Mouse (Mus musculus) c-Kit-positive CD71-positive TER-119-positive erythroid progenitor cells, embryonic 14.5 days (primary cell): Measurements from ENCODE around the gene Csrp3.

Experiments used
- DNase-seq: peaks from one replicate; pipeline ENCODE4 v3.0.0-alpha.2; 2013; ENCODE audit warnings: low spot score

Csrp3 gene

DNA sequence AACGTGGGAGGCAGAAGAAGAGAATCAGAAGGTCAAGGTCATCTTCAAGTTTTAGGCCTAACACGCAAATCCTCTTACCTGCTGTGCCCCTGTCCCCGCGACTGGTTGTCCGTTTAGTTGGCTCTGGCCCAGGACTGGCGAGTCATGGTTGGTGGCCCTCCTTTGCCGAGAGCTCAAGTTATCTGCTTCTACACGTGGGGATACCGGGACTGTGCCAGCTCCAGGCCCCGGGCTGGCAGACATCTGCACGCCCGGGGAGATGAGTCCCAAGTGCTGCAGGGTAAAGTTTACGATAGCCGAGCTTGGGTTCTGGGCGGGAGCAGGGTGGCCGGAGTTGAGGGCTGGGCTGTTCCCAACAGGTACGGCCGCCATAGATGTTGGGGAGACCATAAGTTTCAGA lies 19.7 kb upstream of the Csrp3 start:
- DNase-seq = no peak

DNA sequence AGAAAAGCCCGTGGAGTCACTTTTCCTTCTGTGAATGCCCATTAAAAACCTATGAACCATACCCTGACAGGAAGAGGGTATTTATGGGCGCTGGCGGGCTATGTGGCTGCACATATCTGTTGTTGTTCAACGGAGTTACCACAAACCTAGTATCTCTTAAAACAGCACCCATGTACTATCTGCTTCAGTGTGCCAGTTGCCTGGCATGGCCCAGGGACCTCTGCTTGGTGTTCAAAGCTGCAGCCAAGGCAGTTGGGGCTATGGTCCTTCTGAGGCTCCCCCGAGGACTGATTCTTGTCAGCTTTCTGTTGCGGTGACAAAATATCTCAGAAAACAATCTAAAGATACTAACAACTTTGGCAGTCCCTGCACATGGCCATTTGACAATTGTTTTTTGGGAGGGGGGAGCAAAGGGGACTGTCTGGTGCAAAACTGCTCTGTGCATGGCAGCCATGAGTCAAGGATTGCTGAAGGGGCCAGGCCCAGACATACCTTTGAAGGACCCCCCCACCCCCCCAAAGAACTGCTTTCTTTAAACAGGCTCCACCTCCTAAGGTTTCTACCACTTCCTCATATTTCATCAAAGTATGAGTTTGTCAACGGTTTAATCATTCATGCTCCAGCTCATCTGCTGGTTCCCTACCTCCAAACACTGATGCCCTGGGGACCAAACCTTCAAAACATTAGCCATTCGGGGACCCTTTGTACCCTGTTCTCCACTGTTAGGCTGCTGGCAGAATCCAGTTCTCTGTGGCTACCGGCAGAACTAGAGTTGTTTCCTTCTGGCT lies 17.0 kb upstream of the Csrp3 start:
- no peak for DNase-seq

DNA sequence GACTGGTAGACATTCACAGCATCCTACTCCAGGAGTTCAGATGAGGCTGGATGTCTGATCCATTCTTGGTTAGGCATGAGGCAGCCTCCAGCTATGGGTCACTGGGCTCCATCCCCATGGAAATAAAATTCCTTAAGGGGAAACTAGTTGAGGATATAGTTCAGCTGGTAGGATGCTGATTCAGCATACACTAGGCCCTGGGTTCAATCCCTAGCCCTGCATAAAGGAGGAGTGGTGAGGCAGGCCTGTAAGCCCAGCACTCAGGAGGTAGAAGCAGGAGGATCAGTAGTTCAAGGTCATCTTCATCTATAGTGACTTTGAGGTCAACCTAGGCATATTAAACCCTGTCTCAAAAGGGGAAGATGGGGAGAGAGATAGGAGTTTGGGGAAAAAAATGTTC lies 16.4 kb upstream of the Csrp3 start:
- no peak for DNase-seq

DNA sequence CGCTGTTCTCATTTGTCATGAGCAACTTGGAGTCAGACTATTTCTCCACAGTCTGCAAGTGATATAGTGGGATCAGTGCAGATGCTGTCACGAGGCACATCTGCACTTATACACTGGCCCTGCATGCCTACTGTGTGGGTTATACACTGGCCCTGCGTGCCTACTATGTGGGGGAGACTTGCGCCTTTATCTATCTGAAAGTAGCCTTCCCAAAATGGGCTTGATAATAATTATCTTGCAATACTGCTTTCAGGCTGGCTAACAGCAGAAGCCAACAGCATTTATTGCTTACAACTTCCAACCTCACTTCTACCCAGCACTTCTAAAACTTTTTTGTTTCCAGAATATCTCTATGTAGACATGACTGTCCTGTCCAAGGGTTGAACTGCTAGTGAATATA lies 14.0 kb upstream of the Csrp3 start:
- DNase-seq = no peak

DNA sequence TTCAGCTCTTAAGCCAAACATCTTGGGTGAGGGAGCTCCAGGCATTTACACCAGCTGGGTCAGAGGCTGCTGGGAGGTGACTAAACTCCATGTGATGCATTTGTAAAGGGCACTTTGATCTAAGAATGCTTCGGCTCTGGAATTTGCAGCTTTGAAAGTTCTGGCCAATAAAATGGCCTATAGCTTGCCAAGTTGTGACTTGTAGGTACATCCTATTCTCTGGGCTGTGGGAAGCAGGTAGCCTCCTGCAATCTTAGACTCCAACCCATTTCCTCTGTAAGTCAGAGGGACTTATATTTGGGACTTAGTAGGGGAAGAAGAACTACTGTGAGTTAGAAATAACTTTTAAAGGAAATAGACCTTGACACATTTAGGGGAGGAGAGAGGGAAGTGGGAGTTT lies 13.1 kb upstream of the Csrp3 start:
- no peak for DNase-seq

DNA sequence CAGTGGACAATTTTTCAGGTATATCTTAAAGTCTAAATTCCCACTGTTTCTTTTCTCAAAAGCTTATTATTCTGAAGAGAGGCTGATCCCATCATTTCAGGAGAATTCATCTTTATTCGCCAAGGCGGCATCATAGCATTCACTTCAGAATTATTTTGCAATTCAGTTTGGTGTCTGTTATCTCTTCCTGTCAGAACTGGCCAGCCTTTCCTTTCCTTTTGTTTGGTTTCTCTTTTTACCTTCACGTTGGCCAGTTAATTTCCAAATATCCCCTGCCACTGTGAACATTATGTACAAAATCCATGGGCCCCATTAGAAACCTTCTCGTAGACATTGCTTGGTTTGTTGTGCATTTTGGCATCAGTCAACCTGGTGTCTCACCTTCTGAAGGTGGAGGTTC lies 11.5 kb upstream of the Csrp3 start:
- DNase-seq = no peak

DNA sequence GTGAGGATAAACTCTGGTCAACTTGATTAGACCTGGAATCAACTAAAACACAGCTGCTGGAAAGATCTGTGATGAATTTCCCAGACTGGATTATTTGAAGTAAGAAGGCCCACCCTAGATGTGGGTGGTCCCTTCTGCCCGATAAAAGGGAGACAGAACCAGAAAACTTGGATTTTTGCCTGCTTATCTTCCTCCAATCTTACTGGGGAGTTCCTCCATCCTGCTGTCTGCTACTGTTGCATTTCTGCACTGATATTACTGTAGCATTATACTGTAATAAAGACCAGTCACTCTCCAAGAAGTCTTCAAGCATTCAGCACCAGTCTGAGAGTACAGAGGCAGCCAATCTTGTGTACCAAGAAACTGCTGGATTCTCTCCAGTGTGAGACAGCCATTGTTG lies 10.4 kb upstream of the Csrp3 start:
- DNase-seq = no peak

DNA sequence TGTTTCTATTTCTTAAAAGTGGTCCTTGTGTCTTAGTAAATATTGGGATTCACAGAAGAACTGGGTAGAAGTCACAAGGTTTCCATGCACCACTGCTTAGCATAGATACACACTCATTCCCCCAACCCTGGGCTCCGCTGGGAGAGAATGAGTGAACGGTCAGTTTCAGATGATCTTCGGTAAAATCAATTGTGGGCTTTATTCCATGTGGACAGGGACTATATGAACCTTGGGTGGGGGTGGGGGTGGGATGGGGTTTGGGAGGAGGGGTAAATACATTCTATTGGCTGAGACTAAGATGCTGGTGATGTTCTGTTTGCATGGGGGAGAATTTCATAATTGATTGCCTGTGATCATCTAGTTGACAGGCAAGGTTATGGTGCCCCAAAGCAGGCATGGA lies 7.6 kb upstream of the Csrp3 start:
- DNase-seq = no peak

DNA sequence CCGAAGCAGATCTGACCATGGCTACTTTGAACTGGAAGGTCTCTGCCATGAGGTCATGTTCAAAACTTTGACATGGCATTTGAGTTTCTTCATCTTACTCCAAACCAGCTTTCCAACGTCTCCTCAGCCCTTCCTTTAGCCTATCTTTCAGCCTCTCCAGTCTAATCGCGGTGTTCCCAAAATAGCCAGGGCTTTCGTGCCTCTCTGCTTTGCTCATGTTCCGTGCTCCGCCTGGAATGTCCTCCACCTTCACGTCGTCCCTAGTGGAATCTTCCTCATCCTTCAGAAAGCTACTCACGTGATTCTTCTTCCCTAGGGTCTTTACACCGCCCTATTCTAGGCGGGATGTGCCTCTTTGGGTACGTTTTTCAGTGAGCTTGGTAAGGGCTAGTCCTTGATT lies 5.7 kb upstream of the Csrp3 start:
- no peak for DNase-seq

DNA sequence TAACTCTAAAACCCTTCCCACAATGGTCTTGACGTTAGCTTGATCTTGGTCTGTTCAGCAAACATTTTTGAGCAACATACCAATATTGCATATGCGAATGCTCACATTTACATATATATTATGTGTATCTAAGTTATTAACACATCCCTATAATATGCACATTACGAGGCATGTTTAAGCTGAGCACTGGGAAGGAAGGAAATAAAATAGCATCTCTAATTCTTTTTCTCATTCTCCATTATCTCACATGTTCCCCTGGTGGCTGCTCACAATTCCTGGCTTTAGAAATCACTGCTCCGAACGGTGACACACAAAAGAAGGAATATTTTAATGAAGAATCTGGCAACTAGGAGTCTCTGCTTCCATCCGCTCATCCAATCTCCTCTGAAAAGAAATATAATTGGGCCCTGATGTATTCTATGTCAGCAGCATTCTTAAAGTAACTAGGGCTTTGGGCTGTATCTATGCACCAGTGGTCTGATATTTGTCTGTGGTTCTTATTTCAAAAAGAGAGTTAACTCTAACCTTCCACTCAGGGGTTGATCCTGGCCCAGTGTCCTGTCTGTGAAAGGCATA lies 3.8 kb upstream of the Csrp3 start:
- no peak for DNase-seq

DNA sequence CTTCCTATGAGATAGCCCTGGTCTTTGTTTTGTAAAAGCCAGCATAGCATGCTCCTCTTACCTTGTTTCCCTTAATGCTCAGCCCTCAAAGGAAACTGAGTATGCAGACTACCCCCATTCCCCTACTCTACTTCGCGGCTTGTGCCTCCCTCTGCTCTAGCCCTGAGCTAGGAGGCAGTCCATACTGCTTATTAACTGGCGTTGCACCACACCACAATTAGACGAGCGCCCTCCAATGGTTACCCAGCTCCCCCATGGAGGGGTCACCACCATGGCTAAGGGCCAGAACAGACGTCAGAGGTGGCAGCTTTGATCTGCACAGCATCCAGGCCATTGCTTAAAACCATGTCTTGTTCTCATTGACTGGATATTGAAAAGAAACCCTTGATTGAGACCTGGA lies 1.1 kb downstream of the Csrp3 start:
- DNase-seq = no peak

DNA sequence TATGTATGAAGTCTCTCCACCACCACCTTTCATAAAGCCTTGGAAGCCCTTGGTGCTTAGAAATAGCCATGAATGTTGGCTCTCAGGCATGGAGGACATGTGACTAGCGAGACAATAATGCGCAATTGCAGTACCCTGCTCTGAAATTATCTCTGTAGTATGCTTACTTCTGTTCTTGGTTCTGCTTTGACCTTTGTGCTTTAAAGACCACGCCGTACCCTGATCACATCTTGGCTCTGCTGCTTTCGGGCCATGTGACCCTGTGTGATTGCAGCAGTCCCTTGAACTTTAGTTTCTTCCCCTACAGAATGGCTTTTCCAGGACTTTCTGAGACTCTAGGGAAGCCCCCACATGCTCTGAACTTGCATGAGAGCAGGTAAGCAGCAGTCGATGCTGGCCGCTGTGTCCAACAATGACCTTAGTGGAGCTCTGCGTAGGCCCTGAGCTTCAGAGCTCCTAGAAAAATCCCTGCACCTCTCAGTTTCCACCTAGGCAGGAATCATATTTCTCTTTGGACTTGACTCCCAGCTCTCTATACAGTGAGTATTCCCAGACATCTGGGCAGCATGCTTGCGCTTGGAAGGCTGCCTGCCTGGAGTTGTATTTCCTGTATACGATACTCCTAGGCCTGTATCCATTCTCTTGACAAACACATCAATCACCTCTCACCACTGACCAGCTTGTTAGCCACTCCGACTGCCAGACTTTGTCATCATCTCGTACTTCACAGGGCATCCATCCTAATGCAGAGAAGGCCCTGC lies 2.4 kb downstream of the Csrp3 start:
- no peak for DNase-seq

DNA sequence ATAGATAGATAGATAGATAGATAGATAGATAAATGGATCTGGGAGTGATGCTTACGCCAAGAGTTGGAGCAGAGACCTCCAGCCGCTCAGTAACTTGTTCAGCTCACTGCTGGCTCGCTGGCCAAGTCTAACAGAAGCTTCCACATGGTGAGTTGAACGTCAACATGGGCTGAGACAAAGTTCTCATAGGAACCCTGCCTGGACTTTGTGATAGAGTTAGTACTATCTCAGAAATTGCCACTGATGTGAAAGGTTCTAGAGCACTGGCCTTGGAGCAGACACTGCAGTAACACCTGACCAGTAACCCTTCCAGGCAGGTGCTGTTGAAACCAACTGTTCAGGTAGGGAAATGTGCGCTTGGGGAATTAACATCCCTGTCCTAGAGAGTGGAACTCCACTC lies 4.3 kb downstream of the Csrp3 start:
- no peak for DNase-seq

DNA sequence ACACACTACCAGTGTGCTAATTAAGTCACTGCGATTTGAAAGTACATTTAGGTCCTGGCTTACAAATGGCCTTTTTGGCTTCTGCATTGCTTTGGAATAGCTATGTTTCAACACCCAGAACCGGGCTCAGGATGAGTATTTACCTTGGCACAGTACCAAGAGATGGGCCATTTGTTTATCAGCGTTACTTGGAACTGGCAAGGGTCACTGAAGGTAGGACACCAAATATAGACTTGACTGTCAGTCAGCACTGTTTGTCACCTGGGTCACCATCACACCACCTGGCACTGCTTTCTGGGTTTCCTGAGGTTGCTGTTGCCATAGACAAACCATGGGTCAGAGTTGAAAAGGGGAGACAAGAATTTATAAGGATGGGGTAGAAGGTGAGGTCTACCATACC lies 5.5 kb downstream of the Csrp3 start:
- DNase-seq = no peak

DNA sequence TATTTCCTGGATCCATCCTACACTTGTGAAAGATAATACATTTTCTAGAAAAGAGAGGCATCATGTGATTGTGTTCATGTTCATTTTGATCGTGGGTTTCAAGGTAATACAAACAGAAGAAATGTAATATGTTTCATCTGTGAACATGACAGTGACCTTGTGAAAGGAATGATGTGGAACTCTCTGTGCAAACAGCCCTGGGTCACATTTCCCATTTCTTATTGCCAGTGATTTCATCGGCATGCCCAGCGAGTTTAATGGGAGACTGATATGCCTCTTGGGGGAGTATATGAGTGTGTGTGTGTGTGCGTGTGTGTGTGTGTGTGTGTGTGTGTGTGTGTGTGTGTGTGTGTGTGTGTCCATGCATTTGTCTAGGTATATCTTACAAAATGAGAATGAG lies 6.3 kb downstream of the Csrp3 start:
- no peak for DNase-seq

DNA sequence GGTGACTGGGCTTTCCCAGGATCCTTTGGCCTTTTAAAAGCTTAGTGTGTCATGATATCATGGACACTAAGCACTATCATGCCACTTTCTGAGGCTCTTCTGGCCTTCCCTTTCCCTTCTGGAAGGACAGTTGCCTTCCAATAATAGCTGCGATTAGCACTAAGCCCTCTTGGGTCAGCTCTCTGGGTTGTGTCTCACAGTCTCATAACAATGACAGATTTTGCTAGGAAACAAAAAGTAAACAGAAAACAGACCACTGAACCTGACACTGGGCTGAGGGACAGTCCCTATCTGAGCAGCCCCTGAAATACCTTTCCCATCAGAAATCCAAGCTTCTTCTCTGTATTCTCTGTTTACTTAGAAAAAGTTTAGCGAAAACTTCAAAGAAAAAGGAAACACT lies 7.3 kb downstream of the Csrp3 start:
- DNase-seq = no peak

DNA sequence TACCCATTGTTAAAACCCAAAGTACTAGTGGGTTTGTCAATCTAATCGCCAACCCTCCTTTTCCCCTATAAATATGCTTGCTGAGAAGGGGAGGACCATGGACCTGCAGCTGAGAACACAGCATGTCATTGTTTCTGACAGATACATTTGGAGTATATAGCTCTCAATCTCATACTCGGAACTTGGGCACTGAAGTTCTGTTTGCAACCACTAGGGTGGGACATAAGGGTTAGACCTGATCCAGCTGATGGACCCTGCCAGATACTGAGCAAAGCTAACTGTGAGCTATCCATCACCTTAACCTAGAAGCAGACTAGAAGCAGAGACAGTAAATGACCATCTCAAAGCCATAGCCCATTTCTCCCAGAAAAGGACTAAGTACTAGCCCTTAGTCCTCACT lies 9.4 kb downstream of the Csrp3 start:
- no peak for DNase-seq

DNA sequence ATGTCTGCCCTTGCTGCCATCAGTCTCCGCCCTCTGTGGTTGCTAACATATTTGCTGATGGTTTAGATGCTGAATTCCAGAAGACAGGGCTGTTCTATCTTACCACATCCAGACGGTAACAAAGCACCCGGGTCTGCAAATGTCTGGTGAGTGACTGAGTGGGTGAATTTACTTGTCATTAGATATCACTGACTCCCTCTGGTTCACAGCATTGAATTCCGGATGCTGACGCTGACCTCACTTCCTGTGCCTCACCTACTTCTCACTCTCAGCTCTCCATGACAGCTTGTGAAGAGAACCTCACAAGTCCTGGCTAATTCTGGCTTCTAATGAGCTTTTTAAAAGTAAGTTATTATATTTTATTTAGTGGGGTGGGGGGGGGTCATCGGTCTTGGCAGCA lies 10.9 kb downstream of the Csrp3 start:
- DNase-seq = no peak

DNA sequence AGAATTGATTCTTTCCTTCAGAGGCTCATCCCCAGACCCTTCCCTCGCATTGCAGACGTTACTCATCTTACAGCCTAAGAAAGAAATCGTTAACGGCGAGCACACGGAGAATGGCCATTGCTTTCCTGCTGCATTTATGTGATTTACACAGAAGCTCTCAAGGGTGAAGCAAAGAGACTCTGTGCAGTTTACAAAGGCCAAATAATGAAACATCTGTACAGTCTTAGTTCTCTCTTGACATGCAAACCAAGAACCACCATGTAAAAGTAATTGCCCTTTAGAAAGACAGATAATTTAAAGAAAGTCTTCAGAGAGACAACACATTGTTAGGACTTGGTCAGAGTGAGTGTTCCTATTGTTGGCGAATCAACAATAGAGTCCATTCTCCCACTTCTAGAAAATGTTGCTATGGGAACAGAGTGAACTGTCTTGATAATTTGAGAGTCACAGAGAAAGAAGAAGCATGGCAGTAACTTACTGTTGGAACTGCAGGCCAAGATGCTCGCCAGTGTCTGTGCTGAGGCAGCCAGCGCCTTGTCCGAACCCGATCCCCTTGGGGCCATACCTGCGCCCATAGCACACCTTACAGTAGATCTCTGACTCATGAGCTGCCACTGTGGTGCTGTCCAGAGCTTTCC lies 12.7 kb downstream of the Csrp3 start:
- no peak for DNase-seq

DNA sequence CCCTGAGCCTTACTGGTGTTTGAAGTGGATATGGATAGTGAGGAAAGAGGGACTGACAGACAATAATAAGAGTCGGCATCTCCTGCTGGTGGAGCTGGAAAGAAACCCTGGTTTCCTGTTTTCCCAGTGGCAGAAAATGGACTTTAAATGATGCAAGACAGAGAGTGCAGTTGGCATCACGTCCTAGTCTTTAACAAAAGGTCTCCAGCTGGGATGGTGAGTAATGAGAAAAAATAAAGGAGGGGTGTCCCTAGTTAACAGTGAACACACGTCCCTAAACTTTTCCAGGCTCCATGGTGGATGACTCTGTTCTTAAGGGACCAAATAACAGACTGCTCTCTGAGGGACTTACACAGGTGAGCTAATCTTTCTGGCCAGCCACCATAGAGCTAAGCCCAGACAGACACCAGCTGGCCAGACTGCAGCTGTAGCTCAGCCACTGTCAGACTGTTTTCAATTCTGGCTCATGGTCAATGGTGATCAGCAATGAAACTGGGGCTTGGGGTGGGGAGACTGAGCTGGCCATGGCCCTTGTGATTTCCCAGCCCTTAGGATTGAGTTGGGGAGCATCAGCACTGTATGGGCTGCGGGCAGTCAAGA lies 13.4 kb downstream of the Csrp3 start:
- DNase-seq = no peak

DNA sequence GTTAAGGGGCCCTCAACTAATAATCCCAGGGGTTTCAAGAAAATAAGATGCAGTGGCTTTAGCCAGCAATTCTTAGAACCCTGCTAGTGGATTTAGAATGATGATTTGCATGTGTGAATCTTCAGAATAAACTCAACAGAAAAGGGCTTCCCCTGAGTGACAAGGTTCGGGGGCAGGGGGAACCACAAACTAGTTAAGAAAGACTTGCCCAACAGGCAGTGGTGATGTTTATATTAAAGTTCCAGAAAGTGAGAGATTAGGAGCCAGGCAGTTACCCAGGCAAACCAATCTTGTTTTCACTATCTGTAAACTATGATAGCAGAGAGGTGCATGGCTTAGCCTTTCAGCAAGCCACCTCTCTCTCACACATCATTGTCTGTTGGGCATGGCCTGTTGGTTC lies 15.1 kb downstream of the Csrp3 start:
- DNase-seq = no peak

DNA sequence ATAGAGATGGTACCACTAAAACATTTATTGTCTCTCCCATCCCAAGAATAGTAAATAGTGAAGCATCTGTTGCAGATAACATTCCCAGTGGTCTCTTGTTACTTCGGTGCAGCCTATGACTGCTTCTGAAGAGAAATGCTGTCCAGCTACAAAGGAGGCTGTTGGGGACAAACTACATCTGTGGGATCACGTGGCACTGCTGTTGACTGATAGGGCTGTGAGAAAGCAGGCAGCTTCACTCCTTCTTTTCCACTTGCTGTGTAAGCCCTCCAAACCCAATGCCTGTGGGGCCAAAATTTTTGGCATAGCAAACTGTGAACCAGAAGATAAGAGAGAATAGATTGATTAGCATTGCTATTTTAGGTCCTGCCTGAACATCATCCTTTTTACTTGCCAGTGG lies 17.4 kb downstream of the Csrp3 start:
- DNase-seq = no peak
